Mouse (Mus musculus): Measurements from ENCODE around the gene Gm10271.

- TF ChIP-seq TAL1 (IDR thresholded peaks at IDR 0.05; ENCODE audit: low read length) (no peak), GATA1 (IDR thresholded peaks at IDR 0.05; ENCODE audit: low read length) (no peak)
Observed at GRCm38 (mm10) chr10:117013689-117014390, 41.4 kb upstream of the Gm10271 start.
